Mouse (Mus musculus): ENCODE results near the gene Rnf135. TPM values are rescaled to one million over a fixed set of nuclear protein-coding genes. Genes with fewer than 3 reads are reported as not detected.
A peak's percentile ranks its signal among the peaks of the same experiment; 100 is the strongest.
"Not testable (repeated sequence)": the region's sequence is repeated elsewhere in the genome, so short reads cannot be mapped to it uniquely, and the experiment has no call there.

The Rnf135 gene
- polyA plus RNA-seq, 1 experiment from 2014 or later, result 2.9 TPM

GRCm38 (mm10) chr11:80147748-80148147, 35.9 kb upstream of the Rnf135 start:
- ATAC-seq (ENCODE audit: insufficient read depth, low FRiP score, low TSS enrichment) (no peak), DNase-seq (ENCODE audit: low spot score) (no peak)
- Histone ChIP-seq H3K4me2 (ENCODE audit: low read depth) (no peak overlapping the region), H3K4me1 (ENCODE audit: control insufficient read depth, insufficient read depth, low read length) (no peaks in the 10 kb centered on the region; the same call in 1 of the 2 replicates), H3K9ac (ENCODE audit: low read length) (no peak overlapping the region), H3K4me3 (ENCODE audit: low read depth, low read length) (no peak overlapping the region), H3K36me3 (ENCODE audit: control insufficient read depth, insufficient read depth, low read length) (no peaks in the 10 kb centered on the region), H3K27ac (ENCODE audit: low read depth, low read length) (no peak overlapping the region), H3K27me3 (ENCODE audit: control insufficient read depth, insufficient read depth, low read length) (no peaks in the 10 kb centered on the region), H3K9me3 (ENCODE audit: control insufficient read depth, low read length) (no peaks in the 10 kb centered on the region)
- WGBS, result 76% methylated on average over 6 of the region's 6 CpGs

DNA sequence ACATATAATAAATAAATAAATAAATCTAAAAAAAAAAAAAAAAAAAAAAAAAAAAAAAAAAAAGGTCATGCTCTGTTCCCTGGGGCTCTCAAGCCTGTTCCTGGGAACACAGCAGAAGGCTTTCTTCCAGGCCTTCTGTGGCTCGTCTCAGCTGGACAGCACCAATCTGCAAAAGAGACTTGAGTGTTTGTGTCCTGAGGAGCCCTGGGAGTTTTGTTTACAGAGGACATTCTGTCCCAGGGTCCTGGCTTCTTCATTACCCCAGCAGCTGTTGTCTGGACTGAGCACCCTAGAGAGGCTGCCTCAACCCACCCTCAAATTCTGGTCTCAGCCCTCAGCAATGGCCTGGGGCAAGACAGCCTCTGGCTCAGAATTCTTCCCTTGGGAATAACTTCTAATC, 35.3 kb upstream of the Rnf135 start:
- WGBS, result 37% methylated on average over 1 of the region's 1 CpGs
- DNase-seq (ENCODE audit: low spot score) (no peak), ATAC-seq (ENCODE audit: insufficient read depth, low FRiP score, low TSS enrichment) (no peak)
- Histone ChIP-seq H3K4me1 (ENCODE audit: control insufficient read depth, insufficient read depth, low read length) (no peaks in the 10 kb centered on the region; the same call in 1 of the 2 replicates), H3K27me3 (ENCODE audit: control insufficient read depth, insufficient read depth, low read length) (peaks cover 3% of the 10 kb centered on the region; the same call in 1 of the 2 replicates), H3K9me3 (ENCODE audit: control insufficient read depth, low read length) (no peaks in the 10 kb centered on the region), H3K27ac (ENCODE audit: low read depth, low read length) (no peak overlapping the region), H3K9ac (ENCODE audit: low read length) (no peak overlapping the region), H3K4me2 (ENCODE audit: low read depth) (no peak overlapping the region), H3K36me3 (ENCODE audit: control insufficient read depth, insufficient read depth, low read length) (no peaks in the 10 kb centered on the region), H3K4me3 (ENCODE audit: low read depth, low read length) (no peak overlapping the region)

DNA sequence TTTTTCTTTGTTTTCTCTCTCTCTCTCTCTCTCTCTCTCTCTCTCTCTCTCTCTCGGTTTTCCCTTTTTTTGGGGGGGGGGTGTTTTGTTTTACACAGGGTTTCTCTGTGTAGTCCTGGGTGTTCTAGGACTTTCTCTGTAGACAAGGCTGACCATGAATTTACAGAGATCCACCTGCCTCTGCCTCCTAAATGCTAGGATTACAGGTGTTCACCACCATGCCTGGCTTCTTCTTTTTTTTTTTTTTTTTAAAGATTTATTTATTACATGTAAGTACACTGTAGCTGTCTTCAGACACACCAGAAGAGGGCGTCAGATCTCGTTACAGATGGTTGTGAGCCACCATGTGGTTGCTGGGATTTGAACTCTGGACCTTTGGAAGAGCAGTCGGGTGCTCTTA, 34.7 kb upstream of the Rnf135 start:
- not testable (repeated sequence) for H3K4me1 ChIP-seq (ENCODE audit: control insufficient read depth, insufficient read depth, low read length); ATAC-seq (ENCODE audit: insufficient read depth, low FRiP score, low TSS enrichment); DNase-seq (ENCODE audit: low spot score); H3K9ac ChIP-seq (ENCODE audit: low read length); H3K27ac ChIP-seq (ENCODE audit: low read depth, low read length); H3K27me3 ChIP-seq (ENCODE audit: control insufficient read depth, insufficient read depth, low read length); H3K4me3 ChIP-seq (ENCODE audit: low read depth, low read length); H3K9me3 ChIP-seq (ENCODE audit: control insufficient read depth, low read length); H3K36me3 ChIP-seq (ENCODE audit: control insufficient read depth, insufficient read depth, low read length); H3K4me2 ChIP-seq (ENCODE audit: low read depth)
- WGBS, result 50% methylated on average over 1 of the region's 4 CpGs

DNA sequence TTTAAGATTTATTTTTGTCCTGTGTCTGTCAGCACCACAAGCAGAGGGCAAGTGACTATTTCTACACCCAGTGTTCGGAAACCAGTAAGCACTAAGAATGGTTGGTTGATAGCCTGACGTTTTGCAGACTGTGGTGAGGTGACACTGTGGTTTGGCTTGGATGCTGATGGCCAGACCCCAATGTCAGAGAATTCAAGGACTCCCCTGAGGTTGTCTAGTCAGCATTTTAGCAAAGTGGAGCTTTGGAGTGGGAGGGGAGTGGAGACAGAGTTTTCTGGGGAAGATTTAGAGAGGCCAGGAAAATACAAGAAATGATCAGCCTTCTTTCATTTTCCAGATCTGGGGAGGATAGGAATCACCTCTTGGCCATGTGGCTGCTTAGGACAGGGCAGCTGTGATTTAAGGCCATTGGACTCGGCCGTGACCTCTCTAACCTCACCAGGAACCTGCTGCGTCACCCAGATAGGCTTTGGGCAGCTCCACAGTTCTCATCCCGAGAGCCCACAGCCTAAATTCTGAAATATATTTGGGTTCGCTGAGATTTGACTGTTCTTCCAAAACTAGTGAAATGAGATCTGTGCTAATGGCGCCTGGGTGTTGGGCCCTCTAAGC, 34.1 kb upstream of the Rnf135 start:
- 76% methylated on average over 8 of the region's 8 CpGs for WGBS
- Histone ChIP-seq H3K4me2 (ENCODE audit: low read depth) (no peak overlapping the region), H3K4me1 (ENCODE audit: control insufficient read depth, insufficient read depth, low read length) (no peaks in the 10 kb centered on the region; the same call in 1 of the 2 replicates), H3K4me3 (ENCODE audit: low read depth, low read length) (no peak overlapping the region), H3K9me3 (ENCODE audit: control insufficient read depth, low read length) (no peaks in the 10 kb centered on the region), H3K27ac (ENCODE audit: low read depth, low read length) (no peak overlapping the region), H3K9ac (ENCODE audit: low read length) (no peak overlapping the region), H3K27me3 (ENCODE audit: control insufficient read depth, insufficient read depth, low read length) (peaks cover 15% of the 10 kb centered on the region), H3K36me3 (ENCODE audit: control insufficient read depth, insufficient read depth, low read length) (no peaks in the 10 kb centered on the region)
- no peak for ATAC-seq (ENCODE audit: insufficient read depth, low FRiP score, low TSS enrichment)
- DNase-seq (ENCODE audit: low spot score), result no peak

DNA sequence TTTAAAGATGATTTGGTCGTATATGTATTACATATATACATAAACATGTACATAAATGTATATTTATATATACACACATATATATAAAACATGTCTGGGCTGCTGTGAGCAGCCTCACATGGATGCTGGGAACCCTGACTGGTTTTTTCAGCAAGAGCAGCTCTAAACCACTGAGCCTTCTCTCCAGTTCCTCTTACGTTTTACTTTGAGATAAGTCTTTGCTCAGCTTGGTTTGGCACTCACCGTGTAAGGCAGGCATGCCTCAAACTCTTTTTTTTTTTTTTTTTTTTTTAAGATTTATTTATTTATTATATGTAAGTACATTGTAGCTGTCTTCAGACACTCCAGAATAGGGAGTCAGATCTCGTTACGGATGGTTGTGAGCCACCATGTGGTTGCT, 33.1 kb upstream of the Rnf135 start:
- Histone ChIP-seq H3K9ac (ENCODE audit: low read length) (no peak overlapping the region), H3K4me2 (ENCODE audit: low read depth) (no peak overlapping the region), H3K36me3 (ENCODE audit: control insufficient read depth, insufficient read depth, low read length) (no peaks in the 10 kb centered on the region), H3K9me3 (ENCODE audit: control insufficient read depth, low read length) (no peaks in the 10 kb centered on the region), H3K27me3 (ENCODE audit: control insufficient read depth, insufficient read depth, low read length) (peaks cover 21% of the 10 kb centered on the region), H3K4me3 (ENCODE audit: low read depth, low read length) (no peak overlapping the region), H3K27ac (ENCODE audit: low read depth, low read length) (no peak overlapping the region), H3K4me1 (ENCODE audit: control insufficient read depth, insufficient read depth, low read length) (no peaks in the 10 kb centered on the region; the same call in 1 of the 2 replicates)
- 86% methylated on average over 5 of the region's 5 CpGs for WGBS
- no peak for DNase-seq (ENCODE audit: low spot score)
- no peak for ATAC-seq (ENCODE audit: insufficient read depth, low FRiP score, low TSS enrichment)

- Histone ChIP-seq H3K4me1 (ENCODE audit: control insufficient read depth, insufficient read depth, low read length) (no peaks in the 10 kb centered on the region), H3K27me3 (ENCODE audit: control insufficient read depth, insufficient read depth, low read length) (peaks cover 25% of the 10 kb centered on the region), H3K36me3 (ENCODE audit: control insufficient read depth, insufficient read depth, low read length) (no peaks in the 10 kb centered on the region), H3K9me3 (ENCODE audit: control insufficient read depth, low read length) (no peaks in the 10 kb centered on the region), H3K9ac (ENCODE audit: low read length) (no peak overlapping the region), H3K4me3 (ENCODE audit: low read depth, low read length) (no peak overlapping the region), H3K4me2 (ENCODE audit: low read depth) (no peak overlapping the region), H3K27ac (ENCODE audit: low read depth, low read length) (no peak overlapping the region)
- no peak for ATAC-seq (ENCODE audit: insufficient read depth, low FRiP score, low TSS enrichment)
- WGBS, result 54% methylated on average over 2 of the region's 2 CpGs
- no peak for DNase-seq (ENCODE audit: low spot score)
Observed at GRCm38 (mm10) chr11:80151541-80151940, 32.1 kb upstream of the Rnf135 start.

DNA sequence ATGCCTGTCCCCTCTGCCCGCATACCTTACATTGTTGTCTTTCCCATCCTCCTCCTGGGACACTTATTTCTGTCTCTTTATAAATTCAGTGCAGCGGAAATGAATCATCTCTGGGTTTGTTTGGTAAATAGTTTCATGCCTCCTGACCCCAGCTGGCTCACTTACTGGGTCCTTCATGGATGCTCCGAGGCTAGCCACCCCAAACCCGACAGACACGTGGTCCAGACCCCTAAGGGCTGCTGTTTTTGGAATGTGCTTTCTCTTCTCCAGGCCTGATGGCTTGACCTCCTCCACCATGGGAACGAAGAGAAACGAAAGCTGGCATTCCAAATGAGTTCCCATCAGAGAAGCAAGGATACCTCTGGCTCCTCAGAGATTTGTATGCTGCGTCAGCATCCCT, 31.3 kb upstream of the Rnf135 start:
- DNase-seq (ENCODE audit: low spot score) (no peak), ATAC-seq (ENCODE audit: insufficient read depth, low FRiP score, low TSS enrichment) (no peak)
- no peak overlapping the region for H3K4me3 ChIP-seq (ENCODE audit: low read depth, low read length)
- H3K27me3 ChIP-seq (ENCODE audit: control insufficient read depth, insufficient read depth, low read length), result peaks cover 25% of the 10 kb centered on the region
- no peak overlapping the region for H3K27ac ChIP-seq (ENCODE audit: low read depth, low read length)
- no peak overlapping the region for H3K9ac ChIP-seq (ENCODE audit: low read length)
- H3K9me3 ChIP-seq (ENCODE audit: control insufficient read depth, low read length), result no peaks in the 10 kb centered on the region
- H3K36me3 ChIP-seq (ENCODE audit: control insufficient read depth, insufficient read depth, low read length), result no peaks in the 10 kb centered on the region
- 80% methylated on average over 8 of the region's 8 CpGs for WGBS
- H3K4me2 ChIP-seq (ENCODE audit: low read depth), result no peak overlapping the region
- H3K4me1 ChIP-seq (ENCODE audit: control insufficient read depth, insufficient read depth, low read length), result no peaks in the 10 kb centered on the region

GRCm38 (mm10) chr11:80153857-80154495, 29.7 kb upstream of the Rnf135 start, which contains the start of gene Adap2:
Gene Adap2 (plus strand): TSS chr11:80154105.
- DNase-seq (ENCODE audit: low spot score) (peak; percentile 79), ATAC-seq (ENCODE audit: insufficient read depth, low FRiP score, low TSS enrichment) (no peak; the same call in 1 of the 2 replicates)
- peak within 1 kb of the TSS; percentile 37; the same call in 1 of the 2 replicates for H3K9ac ChIP-seq (ENCODE audit: low read length)
- peak within 1 kb of the TSS; percentile 46 for H3K4me3 ChIP-seq (ENCODE audit: low read depth, low read length)
- WGBS, result 2% methylated on average over 45 of the region's 47 CpGs
- no peaks in the 10 kb centered on the region for H3K4me1 ChIP-seq (ENCODE audit: control insufficient read depth, insufficient read depth, low read length)
- H3K4me2 ChIP-seq (ENCODE audit: low read depth), result peak within 1 kb of the TSS; percentile 59
- H3K9me3 ChIP-seq (ENCODE audit: control insufficient read depth, low read length), result no peaks in the 10 kb centered on the region
- no peaks in the 10 kb centered on the region for H3K36me3 ChIP-seq (ENCODE audit: control insufficient read depth, insufficient read depth, low read length)
- H3K27me3 ChIP-seq (ENCODE audit: control insufficient read depth, insufficient read depth, low read length), result peaks cover 25% of the 10 kb centered on the region
- no peak within 1 kb of the TSS for H3K27ac ChIP-seq (ENCODE audit: low read depth, low read length)

GRCm38 (mm10) chr11:80154501-80154900, 29.1 kb upstream of the Rnf135 start:
- Histone ChIP-seq H3K4me2 (ENCODE audit: low read depth) (peak overlapping the region; percentile 59), H3K36me3 (ENCODE audit: control insufficient read depth, insufficient read depth, low read length) (no peaks in the 10 kb centered on the region), H3K4me1 (ENCODE audit: control insufficient read depth, insufficient read depth, low read length) (no peaks in the 10 kb centered on the region), H3K4me3 (ENCODE audit: low read depth, low read length) (peak overlapping the region; percentile 46), H3K9me3 (ENCODE audit: control insufficient read depth, low read length) (no peaks in the 10 kb centered on the region), H3K9ac (ENCODE audit: low read length) (no peak overlapping the region), H3K27ac (ENCODE audit: low read depth, low read length) (no peak overlapping the region), H3K27me3 (ENCODE audit: control insufficient read depth, insufficient read depth, low read length) (peaks cover 25% of the 10 kb centered on the region)
- 26% methylated on average over 25 of the region's 25 CpGs for WGBS
- no peak for ATAC-seq (ENCODE audit: insufficient read depth, low FRiP score, low TSS enrichment)
- DNase-seq (ENCODE audit: low spot score), result no peak
